32 mouse cellular contexts compared by ENCODE assay signal in genomic region chr19:9116268-9116667, GRCm38 (mm10). TPM values are rescaled to one million over a fixed set of nuclear protein-coding genes. Genes with fewer than 3 reads are reported as not detected.
DNase-seq lines count a peak whose midpoint lies in the region; ATAC-seq lines count a peak whose summit lies in the region.
"Had no signal": no experiment of that assay in that cellular context is flagged by ENCODE, and none has a peak within 500 bp of the region (broad histone marks: within the 10 kb centered on the region; RNA-seq: fewer than 3 reads in every experiment).

No protein-coding gene starts in this region.

- peaks cover 27% of the 10 kb centered on the region for H3K36me3 ChIP-seq in heart, embryonic 13.5 days

- H3K27me3 ChIP-seq in heart, embryonic 13.5 days (replicated peaks): no peaks in the 10 kb centered on the region
- H3K27me3 ChIP-seq: CH12.LX; embryonic facial prominence, embryonic 13.5 days; forebrain, embryonic 12.5 days; forebrain, embryonic 15.5 days; heart, embryonic 15.5 days; Patski had no signal

- peaks cover 21% of the 10 kb centered on the region for H3K4me1 ChIP-seq in heart, embryonic 13.5 days
- H3K4me1 ChIP-seq: embryonic facial prominence, embryonic 10.5 days; embryonic facial prominence, embryonic 13.5 days; forebrain, embryonic 12.5 days had no signal

- H3K9me3 ChIP-seq in heart, embryonic 13.5 days: no peaks in the 10 kb centered on the region
- H3K9me3 ChIP-seq: embryonic facial prominence, embryonic 10.5 days; embryonic facial prominence, embryonic 13.5 days; forebrain, embryonic 12.5 days; forebrain, embryonic 15.5 days; G1E; heart, embryonic 15.5 days had no signal

- H3K9ac ChIP-seq in heart, embryonic 13.5 days: no peak overlapping the region
- H3K9ac ChIP-seq: embryonic facial prominence, embryonic 13.5 days; forebrain, embryonic 12.5 days; forebrain, embryonic 15.5 days; heart, embryonic 15.5 days; hindbrain, embryonic 14.5 days had no signal

- H3K27ac ChIP-seq in heart, embryonic 13.5 days (replicated peaks): peak overlapping the region; percentile 72; the same call in 1 of the 2 replicates
- H3K27ac ChIP-seq: embryonic facial prominence, embryonic 10.5 days; embryonic facial prominence, embryonic 13.5 days; forebrain, embryonic 12.5 days; hindbrain, embryonic 14.5 days; hindbrain, postnatal 0 days had no signal

- WGBS in heart, embryonic 13.5 days: 72% methylated on average over 4 of the region's 4 CpGs

- H3K4me2 ChIP-seq in heart, embryonic 13.5 days: no peak overlapping the region
- H3K4me2 ChIP-seq: embryonic facial prominence, embryonic 13.5 days; forebrain, embryonic 12.5 days; forebrain, embryonic 15.5 days; heart, embryonic 11.5 days; hindbrain, embryonic 14.5 days had no signal

- no peak overlapping the region for H3K4me3 ChIP-seq in heart, embryonic 13.5 days
- H3K4me3 ChIP-seq: embryonic facial prominence, embryonic 10.5 days; embryonic facial prominence, embryonic 13.5 days; erythroblast, embryonic 14.5 days; forebrain, embryonic 12.5 days; forebrain, embryonic 15.5 days; heart, embryonic 15.5 days had no signal

- no peak for ATAC-seq in heart, embryonic 13.5 days (ENCODE audit: extremely low read depth, insufficient number of reproducible peaks, low FRiP score, low TSS enrichment)
- peak; percentile 55 for ATAC-seq in megakaryocyte progenitor cell, adult 5-6 weeks (replicated peaks; ENCODE audit: poor library complexity)
- ATAC-seq: forebrain, embryonic 15.5 days; hindbrain, postnatal 0 days; inflammation-experienced regulatory T-cells, adult 6 months; intestine, embryonic 16.5 days; Patski had no signal

- no peak for DNase-seq in heart, postnatal 4 days
- peak; percentile 29 for DNase-seq in 416B (ENCODE audit: low read depth)
- peak; percentile 9 for DNase-seq in CD4-positive helper T cell, adult 2 months (ENCODE audit: low read depth, low spot score)
- no peak for DNase-seq in cerebellum, adult 8-10 months
- DNase-seq: cerebellum, adult 11 months; cerebellum, adult 2 months; cerebellum, postnatal 10 days; cerebellum, postnatal 36 days; embryo, embryonic 11 days; gastrocnemius, postnatal 14 days; heart, postnatal 10 days; heart, postnatal 36 days had no signal

RNA-seq across cellular contexts. Expression of gene Asrgl1, which starts 19.2 kb away (rescaled TPM):
- 12.6 and 13.7 TPM in 2 replicates for polyA plus RNA-seq in heart, embryonic 13.5 days (2015; fragmentation: Nextera tagmentation; extraction: Ambion mirVana)
- 10 to 100 TPM; 13.2 to 16.4 TPM for total RNA-seq in heart, postnatal 4 days (2021)
- 26.8 and 31.4 TPM in 2 replicates for total RNA-seq in megakaryocyte progenitor cell, adult 5-6 weeks (2015)
- 22.7 and 26.7 TPM in 2 replicates for total RNA-seq in megakaryocyte progenitor cell, adult 5-6 weeks (2017)

RNA-seq across cellular contexts. Expression of gene Scgb1a1, which starts 28.5 kb away (rescaled TPM):
- not detected in 2 replicates for polyA plus RNA-seq in heart, embryonic 13.5 days (2015; fragmentation: Nextera tagmentation; extraction: Ambion mirVana)
- not detected for total RNA-seq in heart, postnatal 4 days (2021)
- total RNA-seq in megakaryocyte progenitor cell, adult 5-6 weeks (2015): not detected in 2 replicates
- total RNA-seq in megakaryocyte progenitor cell, adult 5-6 weeks (2017): not detected in 2 replicates
- total RNA-seq: adrenal gland, adult 18-20 months; adrenal gland, postnatal 4 days; CH12.LX; G1E; gastrocnemius, postnatal 14 days; heart, postnatal 36 days; hindbrain, postnatal 0 days had no signal
- polyA plus RNA-seq: cerebellum, adult 2 months; cortical plate, adult 2 months; embryonic facial prominence, embryonic 10.5 days; embryonic facial prominence, embryonic 13.5 days; erythroblast, embryonic 14.5 days; forebrain, embryonic 12.5 days; forebrain, embryonic 15.5 days; G1E; heart, embryonic 11.5 days; hindbrain, embryonic 11.5 days; hindbrain, embryonic 14.5 days; hindbrain, postnatal 0 days; inflammation-experienced regulatory T-cells, adult 6 months; intestine, embryonic 16.5 days; Patski had no signal

Comparison
In these comparisons a context has a peak if more than half of its experiments do, and no peak if none do; other contexts are left out.
1. DNase-seq: peak in 416B (single experiment) and CD4-positive helper T cell, adult 2 months (single experiment); none in heart, postnatal 4 days (single experiment) and cerebellum, adult 8-10 months (single experiment).